Mouse (Mus musculus) right cerebral cortex, adult 2 months (tissue): ENCODE results near the gene Hoxc4.

Experiments used
- DNase-seq, 2 experiments: peaks; one replicate each; pipeline ENCODE4 v3.0.0; 2021 to 2022; ENCODE audit warnings: low spot score in 2 of 2

The Hoxc4 gene

DNA sequence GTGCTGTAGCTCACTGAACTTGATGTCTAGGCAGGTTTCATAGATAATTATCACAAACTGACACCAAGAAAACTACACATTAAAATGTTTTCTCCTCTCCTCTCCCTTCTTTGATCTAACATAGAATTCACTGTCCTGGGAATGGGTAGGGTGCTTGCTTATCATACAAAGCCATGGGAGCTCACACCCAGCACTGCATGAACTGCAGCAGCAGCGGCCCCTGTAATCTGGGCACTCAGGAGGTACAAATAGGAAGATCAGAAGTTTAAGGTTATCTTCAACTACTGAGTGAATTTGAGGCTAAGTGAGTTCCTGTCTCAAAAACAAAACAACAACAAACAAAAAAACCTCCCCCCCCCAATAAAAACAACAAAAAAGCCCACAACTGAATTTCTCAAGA lies 66.2 kb downstream of the Hoxc4 start:
- no peak for DNase-seq

- no peak for DNase-seq
Measured at GRCm38 (mm10) chr15:103085831-103086671, 67.3 kb downstream of the Hoxc4 start.
